Mouse (Mus musculus) hindbrain, postnatal 0 days (tissue): ENCODE results near the gene Rnls. TPM values are rescaled to one million over a fixed set of nuclear protein-coding genes. Genes with fewer than 3 reads are reported as not detected.

Experiments used
- ATAC-seq: fragments of 200-750 bp; cut with Nextera tagmentation; 2 replicates; pipeline ENCODE4 v1.8.0; 2017; ENCODE audit warnings: mild to moderate bottlenecking, moderate TSS enrichment, moderate library complexity
- DNase-seq: peaks from one replicate; pipeline ENCODE4 v3.0.0-alpha.2; 2015; ENCODE audit warnings: low spot score
- H3K27ac ChIP-seq: fragments of 300-500 bp; sonication (generic); 2 replicates; pipeline ENCODE4 v1.5.1; 2014; ENCODE audit warnings: mild to moderate bottlenecking
- H3K27me3 ChIP-seq: fragments of 300-500 bp; sonication (generic); 2 replicates; pipeline ENCODE4 v1.6.1; 2014; ENCODE audit warnings: low read length, mixed read lengths; ENCODE audit not compliant: insufficient read depth
- H3K36me3 ChIP-seq: fragments of 300-500 bp; sonication (generic); 2 replicates; pipeline ENCODE4 v1.6.1; 2014; ENCODE audit warnings: low read length, mixed read lengths; ENCODE audit not compliant: insufficient read depth
- H3K4me1 ChIP-seq: fragments of 300-500 bp; sonication (generic); 2 replicates; pipeline ENCODE4 v1.6.1; 2014; ENCODE audit warnings: antibody characterized with exemption, low read length, mixed read lengths; ENCODE audit not compliant: insufficient read depth
- H3K4me2 ChIP-seq: fragments of 300-500 bp; sonication (generic); 2 replicates; pipeline ENCODE4 v1.6.1; 2014; ENCODE audit warnings: low read depth, mild to moderate bottlenecking, low read length, moderate library complexity, mixed read lengths
- H3K4me3 ChIP-seq: fragments of 300-500 bp; sonication (generic); 2 replicates; pipeline ENCODE4 v1.5.1; 2014; ENCODE audit warnings: low read length
- H3K9ac ChIP-seq: fragments of 300-500 bp; sonication (generic); replicated peaks from 2 replicates; pipeline ENCODE4 v1.6.1; 2014; ENCODE audit warnings: mild to moderate bottlenecking, low read length, moderate library complexity, mixed read lengths
- H3K9me3 ChIP-seq: fragments of 300-500 bp; sonication (generic); 2 replicates; pipeline ENCODE4 v1.6.1; 2016; ENCODE audit warnings: low read length, mixed read lengths
- CTCF ChIP-seq: IDR thresholded peaks from 2 replicates; pipeline ENCODE4 v1.5.1; 2016; ENCODE audit warnings: antibody characterized with exemption, control low read depth, low read depth
- WGBS: fragments of 180-500 bp; shearing (Covaris S2); extraction: QIAGEN DNeasy Blood & Tissue Kit; methylation state at CpG from one replicate; pipeline ENCODE4 v1.1.7; 2014; 5-methylcytosine and 5-hydroxymethylcytosine counted together
- polyA plus RNA-seq: library from polyadenylated mRNA; unstranded; fragments of >200 nt; fragmentation: Nextera tagmentation; extraction: Ambion mirVana; gene quantifications from 2 replicates; pipeline ENCODE4 v1.2.1, GENCODE M21; 2015
- total RNA-seq: library from RNA; depleted of rRNA; stranded (reverse); fragments of >200 nt; gene quantifications from 2 replicates; pipeline ENCODE4 v1.2.3, GENCODE M21; 2014

Rnls gene
- total and polyA plus RNA-seq, 2 experiments from 2014 or later = 3.3 to 9.8 TPM

DNA sequence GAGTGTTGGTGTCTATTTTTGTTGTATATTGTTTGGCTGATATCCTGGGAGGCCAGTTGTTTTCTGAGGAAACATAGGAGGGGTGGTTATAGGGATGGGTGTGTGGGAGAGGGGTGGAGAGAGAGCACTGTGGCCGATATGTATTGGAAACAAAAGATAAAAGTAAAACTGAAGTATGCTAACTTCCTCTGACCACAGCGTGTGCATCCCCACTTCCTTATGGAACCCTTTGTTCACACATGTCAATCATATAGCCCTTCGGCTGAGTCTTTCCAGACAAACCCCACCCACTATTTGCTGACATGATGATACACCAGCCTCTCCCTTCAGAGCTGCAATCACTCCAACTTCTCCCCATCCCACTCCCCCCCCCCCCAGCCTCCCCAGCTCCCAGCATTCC is 35.1 kb downstream of the Rnls start:
- DNase-seq (no peak), ATAC-seq (no peak)
- H3K9ac ChIP-seq = no peak overlapping the region
- no peaks in the 10 kb centered on the region for H3K9me3 ChIP-seq
- no peaks in the 10 kb centered on the region for H3K27me3 ChIP-seq
- TF ChIP-seq CTCF = no peak
- WGBS = 41% methylated on average over 3 of the region's 3 CpGs
- no peaks in the 10 kb centered on the region for H3K36me3 ChIP-seq
- H3K27ac ChIP-seq = no peak overlapping the region
- H3K4me1 ChIP-seq = no peaks in the 10 kb centered on the region
- no peak overlapping the region for H3K4me3 ChIP-seq
- no peak overlapping the region for H3K4me2 ChIP-seq

GRCm38 (mm10) chr19:33340119-33340518 is 52.0 kb downstream of the Rnls start:
- ATAC-seq (no peak), DNase-seq (no peak)
- H3K9ac ChIP-seq = no peak overlapping the region
- no peaks in the 10 kb centered on the region for H3K4me1 ChIP-seq
- no peak overlapping the region for H3K4me2 ChIP-seq
- H3K27me3 ChIP-seq = no peaks in the 10 kb centered on the region
- H3K36me3 ChIP-seq = no peaks in the 10 kb centered on the region
- H3K27ac ChIP-seq = no peak overlapping the region
- H3K4me3 ChIP-seq = no peak overlapping the region
- 98% methylated on average over 1 of the region's 1 CpGs for WGBS
- no peaks in the 10 kb centered on the region for H3K9me3 ChIP-seq
- TF ChIP-seq CTCF = no peak

DNA sequence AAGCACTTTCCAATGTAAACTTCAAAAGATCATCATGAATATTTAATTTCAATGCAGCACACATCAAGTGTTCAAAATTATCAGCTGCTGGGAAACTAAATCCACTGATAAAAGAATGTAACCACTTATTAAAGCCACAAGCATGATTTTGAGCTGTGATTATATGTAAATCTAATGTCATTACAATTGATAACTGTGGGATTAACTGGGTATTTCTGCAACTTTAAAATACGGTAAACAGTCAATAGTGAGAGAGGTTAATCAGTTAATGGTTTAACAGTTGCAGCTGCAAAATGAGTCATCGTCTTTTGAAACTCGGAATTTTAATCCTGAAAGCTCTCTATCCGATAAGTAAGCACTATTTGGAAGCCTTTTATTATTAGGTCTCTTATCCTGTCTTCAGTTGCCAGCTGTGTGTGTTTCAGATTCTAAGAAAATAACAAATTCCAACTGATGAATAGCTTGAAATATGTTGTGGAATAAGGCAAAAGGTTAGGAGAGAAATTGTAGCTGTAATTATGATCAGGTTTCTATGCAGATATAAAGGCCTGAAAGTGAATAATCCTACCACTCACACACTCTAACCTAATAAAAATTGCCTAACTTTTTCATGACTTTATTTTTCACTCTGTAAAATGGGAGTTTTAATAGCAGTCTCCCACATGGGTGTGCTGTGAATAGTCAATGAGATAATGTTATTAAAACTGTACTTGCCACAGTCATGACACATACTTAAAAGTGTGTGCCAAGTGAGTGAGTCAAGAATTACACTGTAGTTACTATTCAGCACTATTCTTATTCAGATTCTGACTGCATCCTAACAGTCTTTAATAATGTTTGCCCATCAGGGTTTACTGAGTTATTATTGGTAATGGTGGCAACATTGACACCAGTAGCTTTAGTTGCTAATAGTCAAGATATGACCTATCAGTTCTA is 65.1 kb downstream of the Rnls start:
- H3K9ac ChIP-seq = no peak overlapping the region
- H3K27me3 ChIP-seq = no peaks in the 10 kb centered on the region
- no peak overlapping the region for H3K4me2 ChIP-seq
- WGBS = 70% methylated on average over 4 of the region's 4 CpGs
- H3K27ac ChIP-seq = no peak overlapping the region
- H3K36me3 ChIP-seq = no peaks in the 10 kb centered on the region
- ATAC-seq (no peak), DNase-seq (no peak)
- H3K9me3 ChIP-seq = no peaks in the 10 kb centered on the region
- no peak for TF ChIP-seq CTCF
- no peaks in the 10 kb centered on the region for H3K4me1 ChIP-seq
- no peak overlapping the region for H3K4me3 ChIP-seq

DNA sequence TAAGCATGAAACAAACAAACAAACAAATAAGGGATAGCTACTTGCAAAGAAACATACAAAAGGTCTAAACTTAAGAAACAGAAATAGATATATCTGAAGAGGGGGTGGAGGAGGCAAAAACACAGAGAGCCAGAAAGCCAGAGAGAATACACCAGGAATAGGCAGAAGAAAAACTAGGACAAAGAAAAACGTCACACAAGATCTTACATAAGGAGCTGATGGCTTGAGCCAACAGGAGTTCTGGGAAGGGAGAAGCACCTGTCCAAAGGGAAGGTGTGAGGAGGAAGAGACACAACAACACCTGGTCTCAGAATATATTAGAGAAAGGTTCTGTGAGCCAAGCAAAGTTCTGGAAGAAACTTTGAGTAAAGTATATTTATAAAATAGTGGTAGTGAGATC is 73.3 kb downstream of the Rnls start:
- no peak for TF ChIP-seq CTCF
- Histone ChIP-seq H3K27me3 (no peaks in the 10 kb centered on the region), H3K4me2 (no peak overlapping the region), H3K9me3 (no peaks in the 10 kb centered on the region), H3K4me3 (no peak overlapping the region), H3K27ac (no peak overlapping the region), H3K4me1 (no peaks in the 10 kb centered on the region), H3K9ac (no peak overlapping the region), H3K36me3 (no peaks in the 10 kb centered on the region)
- DNase-seq (no peak), ATAC-seq (no peak)
- 54% methylated on average over 1 of the region's 1 CpGs for WGBS

GRCm38 (mm10) chr19:33317130-33317529 is 75.0 kb downstream of the Rnls start:
- WGBS = 72% methylated on average over 4 of the region's 4 CpGs
- Histone ChIP-seq H3K36me3 (no peaks in the 10 kb centered on the region), H3K4me3 (no peak overlapping the region), H3K9ac (no peak overlapping the region), H3K27ac (no peak overlapping the region), H3K4me1 (no peaks in the 10 kb centered on the region), H3K27me3 (no peaks in the 10 kb centered on the region), H3K4me2 (no peak overlapping the region), H3K9me3 (no peaks in the 10 kb centered on the region)
- no peak for ATAC-seq
- no peak for DNase-seq
- no peak for TF ChIP-seq CTCF

- WGBS = 52% methylated on average over 3 of the region's 3 CpGs
- Histone ChIP-seq H3K27ac (no peak overlapping the region), H3K9ac (no peak overlapping the region), H3K9me3 (no peaks in the 10 kb centered on the region), H3K4me3 (no peak overlapping the region), H3K36me3 (no peaks in the 10 kb centered on the region), H3K4me2 (no peak overlapping the region), H3K4me1 (no peaks in the 10 kb centered on the region), H3K27me3 (no peaks in the 10 kb centered on the region)
- no peak for TF ChIP-seq CTCF
- ATAC-seq (no peak), DNase-seq (no peak)
These were observed 92.3 kb downstream of the Rnls start for GRCm38 (mm10) chr19:33299726-33300292.

DNA sequence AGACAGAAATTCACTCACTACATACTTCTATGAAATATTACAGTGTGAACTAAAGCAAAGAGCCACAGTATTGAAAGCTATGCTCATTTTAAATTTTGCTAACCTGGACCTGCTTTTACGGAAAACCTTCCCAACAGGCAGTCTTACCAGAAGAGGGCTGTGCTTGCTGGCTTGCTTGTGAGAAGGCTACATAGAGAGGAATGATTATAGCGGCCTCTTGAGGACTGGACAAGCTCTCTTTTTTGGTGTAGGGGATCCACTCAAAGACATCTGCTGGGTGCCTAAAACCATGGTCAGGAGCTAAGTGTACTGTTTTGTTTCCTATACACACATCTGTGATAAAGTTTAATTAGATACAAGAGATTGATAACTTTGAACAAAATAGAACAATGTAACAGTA is 95.8 kb downstream of the Rnls start:
- no peak for ATAC-seq

More for the DNA sequence above, 95.8 kb downstream of the Rnls start:
- peak; percentile 7 for DNase-seq
- Histone ChIP-seq H3K4me3 (no peak overlapping the region), H3K27ac (no peak overlapping the region), H3K36me3 (no peaks in the 10 kb centered on the region), H3K9me3 (no peaks in the 10 kb centered on the region), H3K4me1 (no peaks in the 10 kb centered on the region), H3K4me2 (no peak overlapping the region), H3K27me3 (no peaks in the 10 kb centered on the region), H3K9ac (no peak overlapping the region)
- TF ChIP-seq CTCF = 0 out of 2 replicates have a peak, but pooled peaks have one; percentile 19
- WGBS = 45% methylated on average over 2 of the region's 2 CpGs
